Mouse (Mus musculus) heart, postnatal 0 days (tissue): ENCODE data around the gene Pcsk5.

ENCODE experiments used
- CTCF ChIP-seq: IDR thresholded peaks from 2 replicates; pipeline ENCODE4 v1.5.1; 2016; ENCODE audit warnings: antibody characterized with exemption, control low read depth, low read depth
- EP300 ChIP-seq: IDR thresholded peaks from 2 replicates; pipeline ENCODE4 v1.6.1; 2016; ENCODE audit warnings: antibody characterized with exemption, low read depth

DNA sequence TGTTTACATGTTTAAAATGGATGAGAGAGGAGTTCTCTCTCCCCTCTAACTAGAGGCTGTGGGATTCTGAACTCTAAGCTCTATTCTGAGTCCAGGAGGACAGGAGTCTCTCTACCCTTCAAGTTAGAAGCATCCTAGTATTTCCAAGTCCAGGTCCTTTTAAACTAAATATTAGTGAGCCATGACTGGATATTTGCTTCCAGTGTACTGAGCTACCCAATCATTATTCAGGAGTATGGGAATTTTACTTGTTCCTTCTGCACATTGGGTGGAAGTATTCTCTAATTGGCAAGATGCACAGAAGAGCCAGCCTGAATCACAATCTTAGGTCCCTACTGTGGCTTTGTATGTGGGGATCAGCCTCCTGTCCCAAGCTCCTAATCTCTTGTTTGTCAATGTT is 2.5 kb downstream of the Pcsk5 start:
- TF ChIP-seq CTCF (no peak), EP300 (no peak)
